Mouse (Mus musculus) intestine, postnatal 0 days (tissue): ENCODE results near the gene Slc25a23. TPM values are rescaled to one million over a fixed set of nuclear protein-coding genes. Genes with fewer than 3 reads are reported as not detected.

Experiments used
- ATAC-seq: fragments of 200-750 bp; cut with Nextera tagmentation; 2 replicates; pipeline ENCODE4 v1.8.0; 2017; ENCODE audit warnings: mild to moderate bottlenecking, moderate TSS enrichment, moderate library complexity
- H3K27ac ChIP-seq: fragments of 300-500 bp; sonication (generic); 2 replicates; pipeline ENCODE4 v1.5.1; 2014; ENCODE audit warnings: mild to moderate bottlenecking, low read depth, low read length, moderate library complexity
- H3K27me3 ChIP-seq: fragments of 300-500 bp; sonication (generic); replicated peaks from 2 replicates; pipeline ENCODE4 v1.6.1; 2014; ENCODE audit warnings: low read length, mixed read lengths; ENCODE audit not compliant: control insufficient read depth, insufficient read depth
- H3K36me3 ChIP-seq: fragments of 300-500 bp; sonication (generic); 2 replicates; pipeline ENCODE4 v1.6.1; 2014; ENCODE audit warnings: mild to moderate bottlenecking, moderate library complexity; ENCODE audit not compliant: control insufficient read depth, insufficient read depth
- H3K4me1 ChIP-seq: fragments of 300-500 bp; sonication (generic); replicated peaks from 2 replicates; pipeline ENCODE4 v1.6.1; 2014; ENCODE audit warnings: antibody characterized with exemption, low read length, mixed read lengths; ENCODE audit not compliant: control insufficient read depth, insufficient read depth
- H3K4me2 ChIP-seq: fragments of 300-500 bp; sonication (generic); replicated peaks from 2 replicates; pipeline ENCODE4 v1.6.1; 2014; ENCODE audit warnings: low read depth, mild to moderate bottlenecking, moderate library complexity
- H3K4me3 ChIP-seq: fragments of 300-500 bp; sonication (generic); 2 replicates; pipeline ENCODE4 v1.5.1; 2014; ENCODE audit warnings: low read depth, low read length
- H3K9ac ChIP-seq: fragments of 300-500 bp; sonication (generic); 2 replicates; pipeline ENCODE4 v1.6.1; 2014; ENCODE audit warnings: mild to moderate bottlenecking, low read depth, low read length
- H3K9me3 ChIP-seq: fragments of 300-500 bp; sonication (generic); 2 replicates; pipeline ENCODE4 v1.6.1; 2016; ENCODE audit warnings: mixed run types; ENCODE audit not compliant: control insufficient read depth
- CTCF ChIP-seq: sonication (generic); IDR thresholded peaks from 2 replicates; pipeline ENCODE4 v1.5.1; 2016; ENCODE audit warnings: low read depth, mild to moderate bottlenecking, control low read depth, antibody characterized with exemption, moderate library complexity
- WGBS: fragments of 180-500 bp; shearing (Covaris S2); extraction: QIAGEN DNeasy Blood & Tissue Kit; methylation state at CpG from one replicate; pipeline ENCODE4 v1.1.7; 2014; 5-methylcytosine and 5-hydroxymethylcytosine counted together
- polyA plus RNA-seq: library from polyadenylated mRNA; unstranded; fragments of >200 nt; fragmentation: Nextera tagmentation; extraction: Ambion mirVana; gene quantifications from 2 replicates; pipeline ENCODE4 v1.2.1, GENCODE M21; 2015

Slc25a23 gene
- polyA plus RNA-seq, 1 experiment from 2014 or later = 5.1 TPM

- Histone ChIP-seq H3K9me3 (no peaks in the 10 kb centered on the region), H3K4me2 (no peak within 1 kb of the TSS), H3K27me3 (no peaks in the 10 kb centered on the region), H3K27ac (no peak within 1 kb of the TSS), H3K4me3 (no peak within 1 kb of the TSS), H3K36me3 (peaks cover 49% of the 10 kb centered on the region), H3K4me1 (0 out of 2 replicates have a peak, but pooled peaks cover 3% of the 10 kb centered on the region), H3K9ac (no peak within 1 kb of the TSS)
- no peak for TF ChIP-seq CTCF
- no peak for ATAC-seq
- WGBS = 88% methylated on average over 9 of the region's 9 CpGs
These were observed 59.6 kb downstream of the Slc25a23 start, which contains the start of gene Pspn for GRCm38 (mm10) chr17:56999968-57000609. Gene Pspn (minus strand): TSS chr17:57000018.

GRCm38 (mm10) chr17:56999414-56999813, 60.2 kb downstream of the Slc25a23 start:
- Histone ChIP-seq H3K27ac (no peak overlapping the region), H3K4me3 (no peak overlapping the region), H3K27me3 (no peaks in the 10 kb centered on the region), H3K9ac (no peak overlapping the region), H3K4me2 (no peak overlapping the region), H3K4me1 (0 out of 2 replicates have a peak, but pooled peaks cover 3% of the 10 kb centered on the region), H3K36me3 (peaks cover 48% of the 10 kb centered on the region), H3K9me3 (no peaks in the 10 kb centered on the region)
- TF ChIP-seq CTCF = no peak
- 95% methylated on average over 9 of the region's 9 CpGs for WGBS
- ATAC-seq = no peak

DNA sequence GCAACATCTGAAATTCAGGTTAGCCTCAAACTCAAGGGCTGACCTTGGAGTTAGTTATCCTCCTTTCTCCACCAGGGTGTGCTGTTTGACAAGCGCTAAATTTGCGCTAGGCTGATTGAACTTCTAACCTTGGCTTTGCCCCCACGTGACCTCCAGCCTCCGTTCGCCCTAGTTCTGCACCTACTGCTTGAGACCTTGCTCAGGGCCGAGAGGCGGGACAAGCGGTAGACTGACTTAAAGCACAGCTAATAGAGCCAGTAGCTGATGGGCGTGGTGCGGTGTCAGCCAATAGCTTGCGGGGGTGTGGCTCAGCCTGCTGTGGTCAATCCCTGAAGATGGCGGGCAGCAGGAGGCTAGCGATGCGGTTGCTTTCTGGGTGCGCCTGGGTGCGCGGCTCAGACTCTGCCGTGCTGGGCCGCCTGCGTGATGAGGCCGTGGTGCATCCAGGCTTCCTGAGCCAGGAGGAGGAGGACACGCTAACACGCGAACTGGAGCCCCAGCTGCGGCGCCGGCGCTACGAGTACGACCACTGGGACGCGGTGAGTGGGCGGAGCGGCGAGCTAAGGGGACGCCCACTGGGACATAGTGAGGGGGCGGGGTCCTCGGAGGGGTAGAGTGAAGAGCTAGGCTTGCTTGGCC, 62.5 kb downstream of the Slc25a23 start, which contains the start of gene Alkbh7:
TSS of gene Alkbh7 (plus strand) at position 311 of the 639 bp plus-strand sequence.
- no peaks in the 10 kb centered on the region for H3K27me3 ChIP-seq
- H3K4me3 ChIP-seq = peak within 1 kb of the TSS; percentile 88
- H3K9ac ChIP-seq = peak within 1 kb of the TSS; percentile 37
- H3K4me2 ChIP-seq = peak within 1 kb of the TSS; percentile 82
- peak within 1 kb of the TSS; percentile 41; the same call in 1 of the 2 replicates for H3K27ac ChIP-seq
- H3K4me1 ChIP-seq = 0 out of 2 replicates have a peak, but pooled peaks cover 3% of the 10 kb centered on the region
- peak; percentile 97 for TF ChIP-seq CTCF
- WGBS = under 1% methylated on average over 38 of the region's 38 CpGs
- H3K9me3 ChIP-seq = no peaks in the 10 kb centered on the region
- H3K36me3 ChIP-seq = peaks cover 49% of the 10 kb centered on the region
- peak; percentile 100 for ATAC-seq

- 0 out of 2 replicates have a peak, but pooled peaks cover 3% of the 10 kb centered on the region for H3K4me1 ChIP-seq
- TF ChIP-seq CTCF = no peak
- H3K9me3 ChIP-seq = no peaks in the 10 kb centered on the region
- ATAC-seq = no peak
- H3K27ac ChIP-seq = no peak overlapping the region
- H3K36me3 ChIP-seq = peaks cover 50% of the 10 kb centered on the region
- no peak overlapping the region for H3K4me2 ChIP-seq
- H3K4me3 ChIP-seq = no peak overlapping the region
- no peak overlapping the region for H3K9ac ChIP-seq
- WGBS = 66% methylated on average over 2 of the region's 2 CpGs
- no peaks in the 10 kb centered on the region for H3K27me3 ChIP-seq
These were observed 63.2 kb downstream of the Slc25a23 start for GRCm38 (mm10) chr17:56996506-56996905.

DNA sequence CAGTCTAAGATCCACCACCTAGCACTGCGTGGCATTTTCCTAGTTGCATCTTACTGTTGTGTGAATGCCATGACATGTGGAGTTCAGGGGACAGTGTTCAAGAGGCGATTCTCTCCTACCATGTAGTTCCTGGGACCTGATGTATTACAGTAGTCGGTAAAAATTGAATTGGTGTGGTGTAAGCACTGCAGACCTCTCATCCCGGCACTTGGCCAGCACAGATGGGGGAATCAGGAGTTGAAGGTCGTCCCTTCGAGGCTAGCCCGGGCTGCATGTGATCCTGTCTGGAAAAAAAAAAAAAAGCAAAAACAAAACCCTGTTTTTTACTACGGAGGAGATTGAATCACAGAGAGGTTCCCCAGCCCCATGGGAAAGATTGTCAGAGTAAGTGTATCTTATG, 64.6 kb downstream of the Slc25a23 start:
- Histone ChIP-seq H3K9me3 (no peaks in the 10 kb centered on the region), H3K9ac (no peak overlapping the region), H3K36me3 (peaks cover 50% of the 10 kb centered on the region), H3K27ac (no peak overlapping the region), H3K4me1 (0 out of 2 replicates have a peak, but pooled peaks cover 3% of the 10 kb centered on the region), H3K27me3 (no peaks in the 10 kb centered on the region), H3K4me3 (no peak overlapping the region), H3K4me2 (no peak overlapping the region)
- 86% methylated on average over 8 of the region's 8 CpGs for WGBS
- no peak for TF ChIP-seq CTCF
- ATAC-seq = no peak

Other genes with a start within 250 kb of the Slc25a23 start
- gene Rfx2, start 228.8 kb downstream of the Slc25a23 start, polyA plus RNA-seq = 1.4 and 1.6 TPM in 2 replicates
- not detected in 2 replicates for gene Acsbg2, start 185.4 kb downstream of the Slc25a23 start, polyA plus RNA-seq
- 0.23 and 0.30 TPM in 2 replicates for gene 1700061G19Rik, start 184.4 kb downstream of the Slc25a23 start, polyA plus RNA-seq
- gene Mllt1, start 124.4 kb downstream of the Slc25a23 start, polyA plus RNA-seq = 10.5 and 11.9 TPM in 2 replicates
- gene Acer1, start 77.7 kb downstream of the Slc25a23 start, polyA plus RNA-seq = 0.44 and 0.65 TPM in 2 replicates
- 77.5 and 78.0 TPM in 2 replicates for gene Clpp, start 69.6 kb downstream of the Slc25a23 start, polyA plus RNA-seq
- 25.7 and 28.7 TPM in 2 replicates for gene Alkbh7, start 62.5 kb downstream of the Slc25a23 start, polyA plus RNA-seq
- gene Pspn, start 59.8 kb downstream of the Slc25a23 start, polyA plus RNA-seq = not detected in 2 replicates
- 43.3 and 43.5 TPM in 2 replicates for gene Gtf2f1, start 48.6 kb downstream of the Slc25a23 start, polyA plus RNA-seq
- gene Gm17949, start 48.4 kb downstream of the Slc25a23 start, polyA plus RNA-seq = 0.22 and 0.25 TPM in 2 replicates
- gene Khsrp, start 28.3 kb downstream of the Slc25a23 start, polyA plus RNA-seq = 18.8 and 19.9 TPM in 2 replicates
- not detected in 2 replicates for gene Slc25a41, start 18.2 kb downstream of the Slc25a23 start, polyA plus RNA-seq
- 121 and 130 TPM in 2 replicates for gene Crb3, start 758 bp downstream of the Slc25a23 start, polyA plus RNA-seq
- gene Dennd1c, start 18.7 kb upstream of the Slc25a23 start, polyA plus RNA-seq = 5.2 and 5.3 TPM in 2 replicates
- 12.6 and 14.6 TPM in 2 replicates for gene Tubb4a, start 27.9 kb upstream of the Slc25a23 start, polyA plus RNA-seq
- 1.2 and 1.6 TPM in 2 replicates for gene Tnfsf9, start 45.5 kb upstream of the Slc25a23 start, polyA plus RNA-seq
- not detected in 2 replicates for gene Cd70, start 89.9 kb upstream of the Slc25a23 start, polyA plus RNA-seq
- gene Tnfsf14, start 134.3 kb upstream of the Slc25a23 start, polyA plus RNA-seq = 0.10 and 0.12 TPM in 2 replicates
- gene C3, start 168.3 kb upstream of the Slc25a23 start, polyA plus RNA-seq = 19.5 TPM in 2 replicates
- 14.7 and 16.2 TPM in 2 replicates for gene Gpr108, start 188.6 kb upstream of the Slc25a23 start, polyA plus RNA-seq
- 26.3 and 31.6 TPM in 2 replicates for gene Trip10, start 189.6 kb upstream of the Slc25a23 start, polyA plus RNA-seq
- 1.1 and 1.5 TPM in 2 replicates for gene Vav1, start 219.2 kb upstream of the Slc25a23 start, polyA plus RNA-seq